Mouse (Mus musculus) hindbrain, embryonic 10.5 days (tissue): Measurements from ENCODE around the gene Hist1h2bn. TPM values are rescaled to one million over a fixed set of nuclear protein-coding genes. Genes with fewer than 3 reads are reported as not detected.
"Not testable (repeated sequence)": the region's sequence is repeated elsewhere in the genome, so short reads cannot be mapped to it uniquely, and the experiment has no call there.

Experiments
- DNase-seq: peaks from one replicate; pipeline ENCODE4 v3.0.0-alpha.2; 2017; ENCODE audit warnings: low spot score
- H3K27ac ChIP-seq: fragments of 300-500 bp; sonication (generic); 2 replicates; pipeline ENCODE4 v1.5.1; 2016; ENCODE audit warnings: mild to moderate bottlenecking, moderate library complexity
- H3K27me3 ChIP-seq: fragments of 300-500 bp; sonication (generic); 2 replicates; pipeline ENCODE4 v1.6.1; 2016; ENCODE audit warnings: mild to moderate bottlenecking; ENCODE audit not compliant: poor library complexity, insufficient read depth, severe bottlenecking
- H3K36me3 ChIP-seq: fragments of 300-500 bp; sonication (generic); 2 replicates; pipeline ENCODE4 v1.6.1; 2016; ENCODE audit warnings: mild to moderate bottlenecking, moderate library complexity
- H3K4me1 ChIP-seq: fragments of 300-500 bp; sonication (generic); replicated peaks from 2 replicates; pipeline ENCODE4 v1.6.1; 2016; ENCODE audit warnings: mild to moderate bottlenecking
- H3K4me3 ChIP-seq: fragments of 300-500 bp; sonication (generic); 2 replicates; pipeline ENCODE4 v1.5.1; 2016; ENCODE audit warnings: mild to moderate bottlenecking, moderate library complexity
- H3K9me3 ChIP-seq: fragments of 300-500 bp; sonication (generic); 2 replicates; pipeline ENCODE4 v1.6.1; 2016; ENCODE audit warnings: mild to moderate bottlenecking, moderate library complexity
- WGBS: fragments of 180-500 bp; shearing (Covaris S2); methylation state at CpG from one replicate; pipeline ENCODE4 v1.1.7; 2016; 5-methylcytosine and 5-hydroxymethylcytosine counted together
- polyA plus RNA-seq: library from polyadenylated mRNA; unstranded; fragments of >200 nt; fragmentation: Nextera tagmentation; extraction: Ambion mirVana; gene quantifications from 2 replicates; pipeline ENCODE4 v1.2.1, GENCODE M21; 2016

Hist1h2bn gene
- polyA plus RNA-seq, 1 experiment from 2014 or later = 1.0 TPM

- 92% methylated on average over 7 of the region's 7 CpGs for WGBS
- DNase-seq = no peak
- peaks cover 6% of the 10 kb centered on the region for H3K4me1 ChIP-seq
- no peak overlapping the region for H3K27ac ChIP-seq
- H3K36me3 ChIP-seq = no peaks in the 10 kb centered on the region
- H3K9me3 ChIP-seq = no peaks in the 10 kb centered on the region
- H3K4me3 ChIP-seq = no peak overlapping the region
- H3K27me3 ChIP-seq = no peaks in the 10 kb centered on the region
Observed at GRCm38 (mm10) chr13:21795584-21795983, 41.7 kb downstream of the Hist1h2bn start.

GRCm38 (mm10) chr13:21797163-21797562 lies 43.2 kb downstream of the Hist1h2bn start:
- not testable (repeated sequence) for H3K27me3 ChIP-seq, H3K4me3 ChIP-seq, H3K27ac ChIP-seq, H3K36me3 ChIP-seq, DNase-seq, H3K9me3 ChIP-seq, H3K4me1 ChIP-seq

- not testable (repeated sequence) for H3K27me3 ChIP-seq, H3K4me1 ChIP-seq, H3K9me3 ChIP-seq, H3K36me3 ChIP-seq, H3K27ac ChIP-seq, DNase-seq, H3K4me3 ChIP-seq
- WGBS = no CpG with 5 or more reads among the region's 4 CpGs
Observed at GRCm38 (mm10) chr13:21803058-21803457, 49.1 kb downstream of the Hist1h2bn start.

Other genes starting within 250 kb of the Hist1h2bn start
- gene Zkscan8, start 223.0 kb upstream of the Hist1h2bn start, polyA plus RNA-seq = 5.0 and 6.7 TPM in 2 replicates
- gene Olfr1366, start 211.3 kb upstream of the Hist1h2bn start, polyA plus RNA-seq = 0.29 TPM in 1 of 2 replicates, not detected in the other
- gene Olfr1535, start 194.2 kb upstream of the Hist1h2bn start, polyA plus RNA-seq = not detected in 2 replicates
- gene Olfr1364, start 172.4 kb upstream of the Hist1h2bn start, polyA plus RNA-seq = not detected in 2 replicates
- gene Olfr1362, start 140.1 kb upstream of the Hist1h2bn start, polyA plus RNA-seq = not detected in 2 replicates
- not detected in 2 replicates for gene Olfr11, start 111.6 kb upstream of the Hist1h2bn start, polyA plus RNA-seq
- not detected in 2 replicates for gene Olfr1361, start 90.7 kb upstream of the Hist1h2bn start, polyA plus RNA-seq
- not detected in 2 replicates for gene Olfr1360, start 76.7 kb upstream of the Hist1h2bn start, polyA plus RNA-seq
- gene Olfr1359, start 56.0 kb upstream of the Hist1h2bn start, polyA plus RNA-seq = not detected in 2 replicates
- 2.2 TPM in 1 of 2 replicates, not detected in the other for gene Hist1h2bl, start 38.0 kb upstream of the Hist1h2bn start, polyA plus RNA-seq
- 16.6 and 22.9 TPM in 2 replicates for gene Hist1h2ai, start 37.7 kb upstream of the Hist1h2bn start, polyA plus RNA-seq
- 12.7 and 15.7 TPM in 2 replicates for gene Hist1h3h, start 36.5 kb upstream of the Hist1h2bn start, polyA plus RNA-seq
- 5.2 and 6.1 TPM in 2 replicates for gene Hist1h2bm, start 32.1 kb upstream of the Hist1h2bn start, polyA plus RNA-seq
- gene Hist1h4j, start 19.1 kb upstream of the Hist1h2bn start, polyA plus RNA-seq = 0.58 and 0.85 TPM in 2 replicates
- 2.8 and 4.2 TPM in 2 replicates for gene Hist1h4k, start 3.6 kb upstream of the Hist1h2bn start, polyA plus RNA-seq
- 14.0 and 21.0 TPM in 2 replicates for gene Hist1h2ak, start 296 bp upstream of the Hist1h2bn start, polyA plus RNA-seq
- gene Hist1h1b, start 26.5 kb downstream of the Hist1h2bn start, polyA plus RNA-seq = 39.0 and 41.1 TPM in 2 replicates
- 112 and 120 TPM in 2 replicates for gene Hist1h3i, start 29.2 kb downstream of the Hist1h2bn start, polyA plus RNA-seq
- 9.9 and 11.4 TPM in 2 replicates for gene Hist1h2an, start 33.1 kb downstream of the Hist1h2bn start, polyA plus RNA-seq
- 2.4 and 3.3 TPM in 2 replicates for gene Hist1h2bp, start 33.3 kb downstream of the Hist1h2bn start, polyA plus RNA-seq
- 18.9 and 20.9 TPM in 2 replicates for gene Hist1h2bq, start 56.1 kb downstream of the Hist1h2bn start, polyA plus RNA-seq
- 2.3 TPM in 1 of 2 replicates, not detected in the other for gene Hist1h2ao, start 56.3 kb downstream of the Hist1h2bn start, polyA plus RNA-seq
- gene Hist1h4m, start 57.6 kb downstream of the Hist1h2bn start, polyA plus RNA-seq = not detected in 2 replicates
- gene Hist1h4n, start 78.1 kb downstream of the Hist1h2bn start, polyA plus RNA-seq = 9.7 and 10.0 TPM in 2 replicates
- gene Hist1h2ap, start 79.4 kb downstream of the Hist1h2bn start, polyA plus RNA-seq = 6,234 and 6,449 TPM in 2 replicates
- 19.3 and 21.2 TPM in 2 replicates for gene Hist1h2br, start 79.6 kb downstream of the Hist1h2bn start, polyA plus RNA-seq
- 20.6 and 24.7 TPM in 2 replicates for gene Zfp184, start 191.0 kb downstream of the Hist1h2bn start, polyA plus RNA-seq
- 0.07 TPM in 1 of 2 replicates, not detected in the other for gene Pom121l2, start 227.1 kb downstream of the Hist1h2bn start, polyA plus RNA-seq